Mouse (Mus musculus) heart, adult 8-10 months (tissue): ENCODE data around the gene Npcd. TPM values are rescaled to one million over a fixed set of nuclear protein-coding genes. Genes with fewer than 3 reads are reported as not detected.

Experiments
- DNase-seq: peaks from one replicate; pipeline ENCODE4 v3.0.0; 2022; ENCODE audit warnings: low spot score
- total RNA-seq, 4 experiments: library from RNA; stranded (reverse); gene quantifications; 2 replicates each; pipeline ENCODE4 v1.2.4; 2022

Gene Npcd
- total RNA-seq, 4 experiments from 2014 or later, result 0.33 to 0.69 (median 0.47) TPM; not detected in 1

DNA sequence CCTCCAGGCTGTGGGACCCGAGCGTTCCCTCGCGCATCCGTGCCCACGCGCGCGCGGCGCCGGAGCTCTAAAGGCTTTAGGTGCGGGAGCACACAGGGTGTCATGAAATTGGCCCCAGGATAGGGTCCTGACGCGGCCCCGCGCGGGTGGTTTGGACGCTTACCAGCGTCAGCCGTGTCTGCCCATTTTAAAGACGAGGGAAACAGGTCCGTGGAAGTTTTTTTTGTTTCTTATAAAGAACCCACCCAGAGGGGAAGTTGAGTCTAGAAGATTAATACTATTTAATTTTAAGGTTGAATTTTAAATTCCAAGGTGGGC lies 91.4 kb downstream of the Npcd start:
- DNase-seq, result no peak

- peak; percentile 88 for DNase-seq
These were observed 91.9 kb downstream of the Npcd start, which contains the start of gene Sun2 for GRCm38 (mm10) chr15:79741921-79742705. Gene Sun2 (minus strand): TSS chr15:79742536.

DNA sequence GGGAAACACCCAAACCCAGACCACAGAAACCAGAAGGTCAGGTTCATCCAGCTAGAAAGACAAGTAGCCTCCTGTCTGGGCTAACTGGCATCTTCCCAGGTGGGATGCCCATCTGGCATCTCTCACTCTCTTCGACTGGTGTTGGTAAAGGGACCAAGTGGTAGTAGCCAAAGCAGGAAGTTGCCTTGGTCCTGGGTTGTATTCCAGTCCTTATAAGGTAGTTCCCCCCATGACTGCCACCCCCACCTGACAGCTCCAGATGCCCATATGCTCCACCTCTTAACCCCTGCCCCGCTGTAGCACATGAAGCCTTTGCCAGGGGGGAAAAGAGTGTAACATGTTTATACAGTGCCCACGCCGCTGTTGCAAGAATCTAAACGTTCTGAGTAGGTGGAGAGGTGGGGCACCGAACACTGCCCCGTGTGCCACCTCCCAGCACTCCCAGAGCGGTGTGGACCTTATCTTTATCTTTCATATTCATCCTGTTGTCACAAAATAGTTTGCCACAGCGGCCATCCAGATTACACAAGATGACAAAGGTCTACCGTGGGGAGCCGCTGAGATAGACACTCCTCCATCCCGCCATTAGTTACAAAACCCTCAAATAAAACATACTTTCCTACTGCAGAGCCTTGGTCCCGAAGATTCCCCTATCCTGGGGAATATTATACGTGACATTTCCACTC lies 92.7 kb downstream of the Npcd start:
- DNase-seq, result no peak

GRCm38 (mm10) chr15:79740739-79741138 lies 93.3 kb downstream of the Npcd start:
- DNase-seq, result no peak

Other genes with a start within 250 kb of the Npcd start
- gene Dmc1, start 229.1 kb downstream of the Npcd start, total RNA-seq, result under 1 TPM in 1 of 4 experiments, not detected in 3; 0.28 TPM
- under 1 TPM; 0.37 to 0.82 (median 0.63) TPM for gene Fam227a, start 175.3 kb downstream of the Npcd start, total RNA-seq
- 10 to 100 TPM; 16.1 to 24.6 (median 19.7) TPM for gene Cby1, start 175.0 kb downstream of the Npcd start, total RNA-seq
- 100 to 1,000 TPM; 103 to 122 (median 108) TPM for gene Tomm22, start 163.4 kb downstream of the Npcd start, total RNA-seq
- gene Josd1, start 146.3 kb downstream of the Npcd start, total RNA-seq, result 10 to 100 TPM; 19.7 to 28.9 (median 23.3) TPM
- gene Gtpbp1, start 143.4 kb downstream of the Npcd start, total RNA-seq, result 10 to 100 TPM; 24.8 to 31.0 (median 29.0) TPM
- gene Sun2, start 91.7 kb downstream of the Npcd start, total RNA-seq, result 10 to 100 TPM; 83.8 to 98.3 (median 94.7) TPM
- gene Dnal4, start 56.4 kb downstream of the Npcd start, total RNA-seq, result 10 to 100 TPM; 21.0 to 25.3 (median 21.7) TPM
- gene Nptxr, start 29.5 kb downstream of the Npcd start, total RNA-seq, result 1 to 10 TPM; 1.3 to 2.0 (median 1.8) TPM
- 10 to 100 TPM; 15.5 to 20.3 (median 18.9) TPM for gene Cbx6, start 451 bp upstream of the Npcd start, total RNA-seq
- gene Apobec3, start 57.4 kb upstream of the Npcd start, total RNA-seq, result 1 to 10 TPM; 7.2 to 8.4 (median 8.0) TPM
- gene Cbx7, start 136.9 kb upstream of the Npcd start, total RNA-seq, result 10 to 100 TPM; 18.7 to 28.2 (median 21.1) TPM
- 10 to 100 TPM; 20.2 to 34.2 (median 28.5) TPM for gene Pdgfb, start 180.7 kb upstream of the Npcd start, total RNA-seq